Mouse (Mus musculus): ENCODE data around the gene Acan.

- no peak for TF ChIP-seq CTCF (conservative IDR thresholded peaks at IDR 0.05; ENCODE audit: low read length)
- no peak for TF ChIP-seq NANOG (IDR thresholded peaks at IDR 0.05; ENCODE audit: borderline replicate concordance, low read length)
These were observed 24.1 kb upstream of the Acan start for GRCm38 (mm10) chr7:79029138-79029537.
